Mouse (Mus musculus): ENCODE data around the gene Aldh9a1.

DNA sequence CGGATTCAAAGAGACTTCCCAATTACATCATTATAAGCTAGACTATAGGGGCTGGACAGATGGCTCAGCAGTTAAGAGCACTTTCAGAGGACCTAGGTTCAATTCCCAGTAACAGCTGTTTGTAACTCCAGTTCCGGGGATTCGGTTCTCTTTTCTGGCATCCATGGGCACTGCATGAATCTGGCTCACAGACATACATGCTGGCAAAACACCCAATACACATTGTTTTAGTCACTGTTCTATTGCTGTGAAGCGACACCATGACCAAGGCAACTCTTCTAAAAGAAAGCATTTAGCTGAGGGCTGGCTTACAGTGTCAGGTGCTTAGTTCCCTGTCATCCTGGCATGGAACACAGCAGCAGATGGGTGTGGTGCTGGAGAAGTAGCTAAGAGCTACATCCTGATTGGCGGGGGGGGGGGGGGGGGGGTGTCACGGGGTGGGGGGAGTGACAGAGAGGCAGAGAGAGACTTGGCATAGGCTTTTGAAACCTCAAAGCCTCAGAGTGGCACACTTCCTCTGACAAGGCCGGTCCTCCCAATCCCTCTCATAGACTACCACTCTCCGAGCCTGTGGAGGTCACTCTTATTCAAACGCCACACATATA is 10.5 kb upstream of the Aldh9a1 start:
- TF ChIP-seq GATA1 (IDR thresholded peaks at IDR 0.05; ENCODE audit: borderline replicate concordance, low read length) (no peak), FLI1 (IDR thresholded peaks at IDR 0.05; ENCODE audit: low read length) (no peak)

Measured in megakaryocyte, embryonic 14.5 days (primary cell).